Mouse (Mus musculus): Measurements from ENCODE around the gene Hist1h3b. TPM values are rescaled to one million over a fixed set of nuclear protein-coding genes. Genes with fewer than 3 reads are reported as not detected.
A peak's percentile ranks its signal among the peaks of the same experiment; 100 is the strongest.

Gene Hist1h3b
- total RNA-seq, 1 experiment from 2014 or later, result 1.2 TPM

GRCm38 (mm10) chr13:23732156-23732804 lies 19.8 kb upstream of the Hist1h3b start:
- ATAC-seq (ENCODE audit: extremely low read depth, insufficient number of reproducible peaks, low FRiP score, poor library complexity, severe bottlenecking), result peak; percentile 84

DNA sequence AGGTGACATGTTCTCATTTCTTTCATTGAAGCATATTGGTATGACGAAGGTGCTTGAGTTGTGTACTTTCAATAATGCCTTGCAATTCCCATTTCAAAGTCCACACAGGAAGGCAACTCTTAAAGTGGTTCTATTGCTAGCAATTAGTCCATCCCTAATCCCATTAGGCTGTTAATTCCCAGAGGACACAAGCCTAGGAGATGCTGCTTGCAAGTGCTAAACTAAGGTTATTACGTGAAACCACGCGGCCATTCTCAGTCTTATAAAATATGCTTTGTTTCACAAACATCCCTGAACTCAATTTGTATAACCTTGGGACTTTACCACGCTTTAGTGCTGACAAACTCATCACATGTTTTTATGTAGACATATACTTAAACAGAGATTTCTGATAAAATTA lies 15.0 kb upstream of the Hist1h3b start:
- ATAC-seq (ENCODE audit: extremely low read depth, insufficient number of reproducible peaks, low FRiP score, poor library complexity, severe bottlenecking), result no peak

GRCm38 (mm10) chr13:23738041-23738440 lies 14.0 kb upstream of the Hist1h3b start:
- no peak for ATAC-seq (ENCODE audit: extremely low read depth, insufficient number of reproducible peaks, low FRiP score, poor library complexity, severe bottlenecking)

DNA sequence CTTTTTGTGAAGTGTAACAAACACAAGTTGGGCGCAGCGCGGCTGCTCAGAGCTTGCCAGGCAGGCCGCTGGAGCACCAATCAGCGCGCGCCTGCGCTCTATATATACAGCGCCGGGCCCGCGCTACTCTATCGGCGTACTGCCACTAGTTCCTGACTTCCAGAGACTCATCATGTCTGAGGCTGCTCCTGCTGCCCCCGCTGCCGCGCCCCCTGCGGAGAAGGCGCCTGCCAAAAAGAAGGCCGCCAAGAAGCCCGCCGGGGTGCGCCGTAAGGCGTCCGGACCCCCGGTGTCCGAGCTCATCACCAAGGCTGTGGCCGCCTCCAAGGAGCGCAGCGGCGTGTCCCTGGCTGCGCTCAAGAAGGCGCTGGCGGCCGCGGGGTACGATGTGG lies 13.4 kb upstream of the Hist1h3b start, which contains the start of gene Hist1h1c:
Gene Hist1h1c, plus strand, starts transcription at position 132 of the 392 bp plus-strand sequence.
- ATAC-seq (ENCODE audit: extremely low read depth, insufficient number of reproducible peaks, low FRiP score, poor library complexity, severe bottlenecking), result peak; percentile 76

GRCm38 (mm10) chr13:23739069-23739921 lies 12.8 kb upstream of the Hist1h3b start:
- ATAC-seq (ENCODE audit: extremely low read depth, insufficient number of reproducible peaks, low FRiP score, poor library complexity, severe bottlenecking), result peak; percentile 69

GRCm38 (mm10) chr13:23739922-23740252 lies 12.2 kb upstream of the Hist1h3b start:
- peak; percentile 57 for ATAC-seq (ENCODE audit: extremely low read depth, insufficient number of reproducible peaks, low FRiP score, poor library complexity, severe bottlenecking)

DNA sequence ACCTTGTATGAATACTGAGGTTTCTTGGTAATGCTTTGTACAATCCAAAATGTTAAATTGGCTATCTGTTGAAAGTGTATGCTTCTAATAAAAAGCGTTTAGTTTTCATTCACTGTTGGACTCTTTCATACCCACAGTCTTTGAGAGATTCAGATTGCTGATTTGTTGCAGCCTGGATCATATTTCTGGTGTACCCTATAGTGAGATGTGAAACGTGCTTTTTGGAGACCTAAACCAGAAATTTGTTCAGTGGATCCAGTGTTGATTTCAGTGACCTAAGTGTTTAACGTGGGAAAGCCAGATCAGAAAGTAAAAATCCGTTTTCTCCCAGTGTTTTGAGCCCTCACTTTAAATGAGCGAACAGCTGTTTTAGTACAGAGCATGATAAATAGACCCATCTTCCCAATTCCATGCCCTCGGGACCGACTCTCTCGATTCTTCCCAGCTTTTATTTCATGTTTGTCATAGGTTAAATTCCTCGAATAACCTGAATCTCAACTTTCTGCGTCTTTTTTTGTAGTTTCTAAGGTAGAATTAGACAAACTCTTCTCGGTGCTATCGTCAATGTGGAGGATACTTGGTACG lies 11.7 kb upstream of the Hist1h3b start:
- no peak for ATAC-seq (ENCODE audit: extremely low read depth, insufficient number of reproducible peaks, low FRiP score, poor library complexity, severe bottlenecking)

GRCm38 (mm10) chr13:23740910-23741309 lies 11.2 kb upstream of the Hist1h3b start:
- no peak for ATAC-seq (ENCODE audit: extremely low read depth, insufficient number of reproducible peaks, low FRiP score, poor library complexity, severe bottlenecking)

DNA sequence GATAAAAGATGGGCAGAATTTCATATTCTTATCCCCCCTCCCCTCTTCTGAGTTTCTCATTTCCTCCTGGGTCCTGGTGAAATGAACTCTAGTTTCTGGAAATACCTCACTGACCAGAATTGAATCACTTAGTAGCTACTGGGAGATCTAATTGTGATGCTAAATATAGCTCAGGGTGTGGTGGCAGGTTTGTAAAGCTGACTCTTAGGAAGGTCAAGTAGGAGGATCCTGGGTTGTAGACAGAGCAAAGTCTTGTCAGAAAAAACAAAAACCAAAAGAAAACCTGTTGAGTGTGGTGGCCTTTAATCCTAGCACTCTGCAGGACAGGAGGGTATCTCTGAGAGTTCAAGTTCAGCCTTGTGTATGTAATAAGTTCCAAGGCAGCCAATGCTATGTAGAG lies 10.1 kb upstream of the Hist1h3b start:
- ATAC-seq (ENCODE audit: extremely low read depth, insufficient number of reproducible peaks, low FRiP score, poor library complexity, severe bottlenecking), result no peak

- ATAC-seq (ENCODE audit: extremely low read depth, insufficient number of reproducible peaks, low FRiP score, poor library complexity, severe bottlenecking), result no peak
Measured at GRCm38 (mm10) chr13:23743215-23743614, 8.9 kb upstream of the Hist1h3b start.

GRCm38 (mm10) chr13:23743963-23744362 lies 8.1 kb upstream of the Hist1h3b start:
- ATAC-seq (ENCODE audit: extremely low read depth, insufficient number of reproducible peaks, low FRiP score, poor library complexity, severe bottlenecking), result no peak

DNA sequence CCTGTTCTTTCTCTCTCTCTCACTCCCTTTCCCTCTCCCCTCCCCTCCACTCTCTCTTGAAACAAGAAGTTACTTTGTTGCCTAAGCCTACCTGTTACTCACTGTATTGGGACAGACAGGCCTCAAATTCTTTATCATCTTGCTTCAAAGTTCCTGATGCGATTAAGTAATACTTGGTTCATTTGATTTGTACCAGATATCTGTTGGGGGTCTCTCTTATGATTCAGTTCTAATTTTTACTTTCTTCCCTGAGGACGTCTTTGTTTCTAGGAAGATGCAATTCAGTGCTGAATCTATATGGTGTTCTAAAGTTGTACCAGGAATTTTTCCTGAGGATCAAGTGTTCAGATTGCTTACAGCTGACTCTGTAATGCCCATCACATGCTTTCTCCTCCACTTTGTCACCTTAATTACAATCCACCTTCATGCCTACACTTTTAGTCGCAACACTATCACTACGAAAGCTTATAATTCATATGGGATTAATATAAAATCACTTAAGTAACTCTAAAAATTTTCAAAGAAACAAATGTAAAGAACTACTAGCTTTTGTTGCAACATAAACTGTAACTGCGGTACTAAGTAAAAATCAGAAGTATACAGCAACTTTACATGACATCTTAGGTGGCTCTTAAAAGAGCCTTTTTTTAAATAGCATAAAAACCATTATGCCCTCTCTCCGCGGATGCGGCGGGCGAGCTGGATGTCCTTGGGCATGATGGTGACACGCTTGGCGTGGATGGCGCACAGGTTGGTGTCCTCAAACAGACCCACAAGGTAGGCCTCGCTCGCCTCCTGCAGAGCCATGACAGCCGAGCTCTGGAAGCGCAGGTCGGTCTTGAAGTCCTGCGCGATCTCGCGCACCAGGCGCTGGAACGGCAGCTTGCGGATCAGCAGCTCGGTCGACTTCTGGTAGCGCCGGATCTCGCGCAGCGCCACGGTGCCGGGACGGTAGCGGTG lies 7.4 kb upstream of the Hist1h3b start:
- no peak for ATAC-seq (ENCODE audit: extremely low read depth, insufficient number of reproducible peaks, low FRiP score, poor library complexity, severe bottlenecking)

DNA sequence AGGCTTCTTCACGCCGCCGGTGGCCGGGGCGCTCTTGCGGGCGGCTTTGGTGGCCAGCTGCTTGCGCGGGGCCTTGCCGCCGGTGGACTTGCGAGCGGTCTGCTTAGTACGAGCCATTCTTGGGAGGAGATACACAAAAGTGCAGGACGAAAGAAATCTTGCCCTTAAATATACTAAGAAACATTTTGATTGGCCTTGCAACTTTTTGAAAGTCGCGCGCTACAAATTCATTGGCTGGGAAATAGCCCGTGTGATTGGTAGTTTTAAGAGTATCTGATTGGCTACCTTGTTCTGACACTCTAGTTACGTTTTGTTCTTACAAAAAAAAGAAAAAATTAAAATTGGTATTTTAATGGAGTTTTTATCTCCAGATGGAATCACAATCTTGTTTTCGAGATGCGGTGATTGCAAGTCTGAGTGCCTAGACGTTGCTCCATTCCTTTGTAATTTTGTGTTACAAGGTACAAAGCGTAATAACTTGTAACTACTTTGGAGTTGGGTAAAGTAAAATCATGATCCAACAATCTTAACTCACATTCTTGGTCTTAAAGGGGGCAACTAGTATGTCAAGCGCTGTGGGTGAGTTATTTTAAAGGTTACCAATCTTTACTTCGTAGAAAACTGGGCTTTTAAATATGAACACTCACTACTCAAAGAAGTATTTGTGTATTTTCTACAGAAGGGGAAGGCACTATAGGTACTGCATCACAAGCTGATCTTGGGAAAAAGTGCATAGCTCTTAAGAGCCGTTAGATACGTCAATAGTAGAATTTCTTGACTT lies 6.5 kb upstream of the Hist1h3b start, which contains the start of gene Hist1h3c:
Gene Hist1h3c, minus strand, starts transcription at position 222 of the 781 bp plus-strand sequence.
- peak; percentile 64 for ATAC-seq (ENCODE audit: extremely low read depth, insufficient number of reproducible peaks, low FRiP score, poor library complexity, severe bottlenecking)

DNA sequence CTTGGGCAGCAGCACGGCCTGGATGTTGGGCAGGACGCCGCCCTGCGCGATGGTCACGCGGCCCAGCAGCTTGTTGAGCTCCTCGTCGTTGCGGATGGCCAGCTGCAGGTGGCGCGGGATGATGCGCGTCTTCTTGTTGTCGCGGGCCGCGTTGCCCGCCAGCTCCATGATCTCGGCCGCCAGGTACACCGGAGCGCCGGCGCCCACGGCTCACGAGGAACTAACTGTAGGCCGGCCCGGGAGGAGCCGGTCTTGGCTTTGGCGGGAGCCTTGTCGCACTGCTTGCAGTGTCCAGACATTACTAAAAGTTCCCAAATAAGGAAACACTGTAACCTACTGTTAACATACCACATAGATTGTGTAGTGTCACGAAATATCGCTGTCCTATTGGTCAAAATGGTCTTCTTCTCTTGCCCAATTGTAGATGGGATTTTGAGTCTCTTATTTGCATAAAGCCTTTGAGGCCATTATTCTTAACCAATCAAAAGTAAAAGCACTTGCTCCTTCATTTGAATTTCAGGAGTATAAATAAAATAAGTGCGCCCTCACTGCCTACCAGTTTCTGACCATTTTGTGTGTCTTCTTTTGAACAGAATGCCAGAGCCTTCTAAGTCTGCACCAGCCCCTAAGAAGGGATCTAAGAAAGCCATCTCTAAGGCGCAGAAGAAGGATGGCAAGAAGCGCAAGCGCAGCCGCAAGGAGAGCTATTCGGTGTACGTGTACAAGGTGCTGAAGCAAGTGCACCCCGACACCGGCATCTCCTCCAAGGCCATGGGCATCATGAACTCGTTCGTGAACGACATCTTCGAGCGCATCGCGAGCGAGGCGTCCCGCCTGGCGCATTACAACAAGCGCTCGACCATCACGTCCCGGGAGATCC lies 5.6 kb upstream of the Hist1h3b start, which contains the start of gene Hist1h2bb:
Gene Hist1h2bb, plus strand, starts transcription at position 534 of the 880 bp plus-strand sequence.
- peak; percentile 89 for ATAC-seq (ENCODE audit: extremely low read depth, insufficient number of reproducible peaks, low FRiP score, poor library complexity, severe bottlenecking)

GRCm38 (mm10) chr13:23747081-23747891 lies 4.8 kb upstream of the Hist1h3b start:
- no peak for ATAC-seq (ENCODE audit: extremely low read depth, insufficient number of reproducible peaks, low FRiP score, poor library complexity, severe bottlenecking)

DNA sequence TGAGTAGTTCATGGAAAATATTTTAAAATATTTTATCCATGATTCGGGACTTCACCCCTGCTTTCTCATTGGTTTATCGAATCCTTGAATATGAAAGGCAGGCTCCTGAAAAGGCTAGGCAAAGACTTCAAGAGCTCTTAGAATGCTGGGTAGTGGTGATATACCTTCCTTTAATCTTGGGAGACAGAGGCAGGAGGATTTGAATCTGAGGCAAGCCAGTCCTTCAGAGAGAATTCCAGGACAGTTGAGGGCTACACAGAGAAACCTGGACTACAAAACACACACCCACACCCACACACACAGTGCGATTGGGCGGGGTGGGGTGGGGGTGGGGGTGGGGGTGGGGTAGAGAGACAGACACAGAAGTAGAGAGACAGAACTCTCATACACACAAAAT lies 4.2 kb upstream of the Hist1h3b start:
- ATAC-seq (ENCODE audit: extremely low read depth, insufficient number of reproducible peaks, low FRiP score, poor library complexity, severe bottlenecking), result no peak

Data from neutrophil, adult 5-6 weeks (primary cell).